Mouse (Mus musculus) liver, adult 2 months (tissue): ENCODE results near the gene Igf2.

Source experiments
- CTCF ChIP-seq: fragments of 200-500 bp; IDR thresholded peaks from 2 replicates; pipeline ENCODE4 v1.5.1; 2011; ENCODE audit warnings: low read depth, low read length, control low read depth
- POLR2A ChIP-seq: fragments of 200-500 bp; IDR thresholded peaks from 2 replicates; pipeline ENCODE4 v1.6.1; 2011; ENCODE audit warnings: low read length, control low read depth; ENCODE audit not compliant: insufficient read depth; ENCODE audit errors: extremely low read depth

DNA sequence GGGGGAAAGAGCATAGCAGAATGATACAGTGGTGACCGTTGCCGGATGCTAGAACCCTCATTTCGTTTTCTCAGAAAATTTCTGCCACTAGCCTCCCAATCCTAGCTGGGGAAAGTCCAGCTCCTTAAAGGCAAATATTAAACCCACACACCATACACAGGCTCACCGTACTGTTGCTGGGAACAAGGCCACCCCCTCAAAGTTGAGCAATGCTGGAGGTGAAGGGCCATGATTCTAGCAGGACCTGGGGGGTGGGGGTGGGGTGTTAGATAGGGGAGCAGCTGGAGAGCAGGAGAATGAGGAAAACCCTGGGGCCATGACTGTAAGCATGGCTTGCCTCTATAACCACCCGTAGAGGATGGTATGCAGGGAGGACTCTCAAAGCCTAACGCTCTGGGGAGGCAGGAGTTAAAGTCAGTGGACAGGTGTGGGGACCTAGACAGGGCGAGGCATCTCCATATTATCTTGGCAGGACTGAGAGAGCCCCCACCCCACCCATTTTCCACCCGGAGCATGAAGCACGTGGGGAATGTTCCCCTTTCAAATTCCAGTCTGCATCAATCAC, 2.1 kb downstream of the Igf2 start:
- no peak for TF ChIP-seq CTCF
- TF ChIP-seq POLR2A = no peak
